Mouse (Mus musculus): ENCODE data around the gene Fnip2.

Gene Fnip2

DNA sequence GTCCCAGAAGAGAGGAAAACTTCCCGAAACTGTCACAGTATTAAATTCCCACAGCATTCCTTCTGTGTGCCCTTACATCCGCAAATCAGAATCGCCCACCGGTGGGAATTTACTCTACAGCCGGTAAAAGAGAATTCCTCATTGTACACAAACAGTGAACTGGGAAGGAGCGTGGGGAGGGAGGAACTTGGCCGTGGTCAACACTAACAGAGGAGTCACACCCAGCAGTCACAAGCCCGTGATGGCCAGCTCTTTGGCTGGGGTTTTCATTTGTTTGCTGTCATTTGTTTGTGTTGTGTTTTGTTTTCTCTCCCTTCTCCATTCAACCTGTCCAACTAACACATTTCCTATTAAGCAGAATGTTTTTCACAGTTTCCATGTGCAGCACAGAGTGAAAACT lies 39.7 kb downstream of the Fnip2 start:
- peak in 1 of 2 experiments; percentile 58 for DNase-seq

- DNase-seq, result no peak
Measured at GRCm38 (mm10) chr3:79527521-79527920, 40.1 kb downstream of the Fnip2 start.

GRCm38 (mm10) chr3:79523349-79523748 lies 44.2 kb downstream of the Fnip2 start:
- DNase-seq, result no peak

DNA sequence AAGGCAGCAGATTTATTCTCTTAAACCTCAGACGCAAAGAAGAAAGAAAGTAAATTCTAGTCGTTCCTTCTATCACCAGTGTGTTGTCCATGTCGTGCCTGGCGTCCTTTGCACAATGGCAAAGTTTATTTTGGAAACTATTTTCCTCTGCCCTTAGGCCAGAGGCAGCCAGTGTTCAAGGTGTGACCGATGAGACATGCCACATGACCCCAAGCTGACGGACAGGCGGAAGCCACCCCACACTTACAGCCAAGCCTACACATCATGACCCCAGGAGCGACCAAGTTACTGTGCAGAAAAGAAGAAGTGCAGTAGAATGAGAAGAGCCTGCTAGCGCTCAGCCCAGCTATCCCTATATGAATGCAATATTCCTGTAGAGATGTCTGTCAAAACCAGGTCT lies 47.7 kb downstream of the Fnip2 start:
- no peak for DNase-seq

- DNase-seq, result peak; percentile 81 to 83
Measured at GRCm38 (mm10) chr3:79518761-79519527, 48.7 kb downstream of the Fnip2 start.

DNA sequence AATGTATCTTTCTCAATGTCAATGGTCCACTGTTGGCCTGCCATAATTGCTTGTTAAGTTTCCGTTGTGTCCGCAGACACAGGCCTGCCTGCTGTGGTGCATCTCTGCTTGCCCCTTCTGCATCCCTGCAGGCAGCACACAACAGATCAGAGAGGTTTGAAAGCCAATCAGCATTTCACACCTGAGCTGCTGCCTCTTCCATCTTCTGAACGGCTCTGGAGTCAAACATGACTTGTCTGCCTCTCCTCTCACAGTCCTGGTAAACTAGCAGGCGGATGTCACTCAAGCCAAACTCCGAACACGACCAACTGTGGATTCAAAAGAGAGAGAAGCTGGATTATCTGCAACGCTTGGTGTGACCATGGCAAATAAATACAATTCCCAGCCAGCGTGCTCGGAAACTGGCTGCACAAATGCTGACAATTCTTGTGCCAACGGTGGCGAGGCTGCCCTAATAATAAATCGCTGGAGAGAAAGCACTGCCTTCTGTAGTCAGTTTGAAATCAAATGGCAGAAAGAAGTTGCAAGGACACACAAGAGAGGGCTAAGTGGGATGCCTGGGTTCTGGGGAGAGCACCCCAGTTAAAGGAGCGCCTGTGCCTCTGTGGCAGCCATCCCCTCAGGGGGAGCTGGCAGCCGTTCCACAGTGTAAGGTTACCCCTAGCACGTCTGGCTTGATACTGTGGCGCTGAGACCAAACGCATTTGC lies 49.6 kb downstream of the Fnip2 start:
- peak in 1 of 2 experiments; percentile 43 for DNase-seq

GRCm38 (mm10) chr3:79516958-79517357 lies 50.6 kb downstream of the Fnip2 start:
- DNase-seq, result no peak

DNA sequence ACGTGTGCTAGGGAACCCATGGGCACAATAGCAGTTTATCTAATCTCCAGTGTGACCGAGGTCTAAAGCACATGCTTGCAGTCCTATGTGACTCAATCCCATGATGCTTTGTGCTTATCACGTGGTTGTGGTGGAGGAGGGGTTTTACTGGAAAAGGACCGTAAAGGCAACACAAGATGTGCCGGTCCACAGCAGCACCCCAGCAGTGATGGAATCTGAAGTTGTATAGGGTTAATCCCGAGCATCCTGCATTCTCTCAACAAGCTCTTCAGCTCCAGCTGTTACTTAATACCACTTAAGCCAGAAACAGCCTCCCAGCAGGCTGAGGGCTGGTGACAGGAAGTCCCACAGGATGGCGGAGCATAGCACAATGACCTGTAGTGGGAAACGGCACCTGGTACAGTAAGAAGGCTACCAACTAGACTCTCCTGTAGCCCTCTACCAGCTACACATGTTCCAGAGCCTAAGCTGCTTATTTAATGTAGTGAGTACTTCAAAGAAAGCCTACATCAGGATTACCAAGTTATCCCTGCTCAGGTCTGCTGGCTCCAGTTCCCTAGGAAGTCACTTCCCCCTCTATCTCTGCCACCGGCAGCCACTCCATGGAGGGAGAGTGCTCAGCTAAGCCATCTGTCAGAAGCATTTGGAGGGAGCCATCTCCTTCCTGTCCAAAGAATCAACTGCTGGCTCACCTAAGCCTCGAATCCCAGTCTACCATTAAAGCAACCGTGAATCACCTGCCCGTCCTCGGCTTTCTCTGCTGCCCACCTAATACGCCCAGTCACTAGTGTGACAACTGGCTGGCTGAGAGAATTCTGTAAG lies 51.3 kb downstream of the Fnip2 start:
- DNase-seq, result peak in 1 of 2 experiments; percentile 31

DNA sequence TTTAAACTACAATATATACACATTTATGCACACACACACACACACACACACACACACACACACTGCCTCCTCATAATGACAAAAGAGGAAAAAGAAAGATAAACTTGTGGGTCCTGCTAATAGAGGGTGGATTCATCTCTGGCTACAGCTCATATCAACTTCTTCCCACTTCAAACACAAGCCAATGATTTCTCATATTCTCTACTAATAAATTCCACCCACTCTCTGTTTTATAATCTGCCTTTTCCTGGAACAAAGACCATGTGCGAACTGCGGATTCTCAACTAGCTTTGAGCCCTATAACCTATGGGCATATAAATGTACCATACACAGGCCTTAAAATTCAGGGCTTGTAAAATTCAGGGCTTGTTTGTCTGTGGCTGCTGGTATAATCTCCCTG lies 53.3 kb downstream of the Fnip2 start:
- DNase-seq, result no peak

DNA sequence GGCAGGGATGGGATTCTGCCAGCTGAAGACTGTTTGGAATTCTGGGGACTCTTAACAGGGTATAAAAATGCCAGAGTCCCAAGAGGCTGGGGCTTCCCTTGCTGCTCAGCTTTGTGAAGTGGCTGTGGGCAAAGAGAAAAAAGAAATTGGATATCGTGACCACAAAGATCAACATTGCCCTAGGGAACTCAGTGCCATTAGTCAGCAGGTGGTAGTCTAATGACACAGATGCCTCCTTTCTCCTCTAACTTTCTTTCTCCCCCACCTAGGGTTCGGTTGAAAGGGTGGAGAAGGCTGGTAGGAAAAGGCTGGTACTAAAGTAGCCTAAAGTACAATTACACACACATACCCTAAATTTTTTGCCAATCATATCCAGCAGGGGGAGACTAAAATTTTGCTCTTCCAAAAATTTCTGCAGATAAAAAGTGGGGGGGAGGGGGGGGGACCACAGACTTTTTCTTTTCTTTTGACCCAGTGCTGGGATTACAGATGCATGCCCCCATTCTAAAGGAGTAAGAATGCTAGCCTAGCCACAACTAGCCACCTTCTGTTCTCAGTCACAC lies 66.3 kb downstream of the Fnip2 start:
- DNase-seq, result no peak

GRCm38 (mm10) chr3:79500279-79500678 lies 67.3 kb downstream of the Fnip2 start:
- DNase-seq, result peak; percentile 49 to 72

DNA sequence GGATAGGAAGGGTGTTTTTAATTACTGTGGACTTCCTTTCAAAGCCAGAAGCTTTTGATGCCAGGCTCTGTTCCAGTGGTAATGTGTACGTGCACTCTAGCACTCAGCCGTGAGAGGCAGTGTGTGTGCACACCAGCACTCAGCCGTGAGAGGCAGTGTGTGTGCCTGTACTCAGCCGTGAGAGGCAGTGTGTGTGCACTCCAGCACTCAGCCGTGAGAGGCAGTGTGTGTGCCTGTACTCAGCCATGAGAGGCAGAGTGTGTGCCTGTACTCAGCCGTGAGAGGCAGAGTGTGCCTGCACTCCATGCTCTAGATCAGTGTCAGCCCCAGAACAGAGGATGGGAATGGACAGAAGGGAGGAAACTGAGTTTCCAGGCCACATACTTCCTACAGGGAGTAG lies 70.9 kb downstream of the Fnip2 start:
- no peak for DNase-seq

GRCm38 (mm10) chr3:79495151-79495550 lies 72.4 kb downstream of the Fnip2 start:
- no peak for DNase-seq

- no peak for DNase-seq
Measured at GRCm38 (mm10) chr3:79494028-79494427, 73.6 kb downstream of the Fnip2 start.

DNA sequence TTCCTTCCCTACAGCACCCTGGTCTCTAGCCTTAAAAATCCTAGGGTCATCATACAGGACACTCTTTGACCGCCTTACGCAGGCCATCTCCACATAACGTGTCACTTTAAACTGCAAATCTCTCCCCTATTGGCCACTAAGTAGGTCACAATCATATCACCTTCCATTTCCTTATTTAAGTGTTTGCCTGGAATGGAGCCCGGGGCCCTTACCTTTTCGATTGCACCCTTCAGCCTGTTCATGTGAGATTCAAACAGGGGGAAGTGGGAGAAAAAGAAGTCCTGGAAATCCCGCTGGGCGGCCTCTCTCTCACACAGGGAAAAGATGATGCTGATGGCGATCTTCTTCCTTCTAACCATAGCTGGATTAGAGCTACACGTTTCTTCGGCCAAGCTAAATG lies 74.5 kb downstream of the Fnip2 start:
- DNase-seq, result no peak

- DNase-seq, result no peak
Measured at GRCm38 (mm10) chr3:79491614-79492013, 76.0 kb downstream of the Fnip2 start.

- no peak for DNase-seq
Measured at GRCm38 (mm10) chr3:79490102-79490501, 77.5 kb downstream of the Fnip2 start.

DNA sequence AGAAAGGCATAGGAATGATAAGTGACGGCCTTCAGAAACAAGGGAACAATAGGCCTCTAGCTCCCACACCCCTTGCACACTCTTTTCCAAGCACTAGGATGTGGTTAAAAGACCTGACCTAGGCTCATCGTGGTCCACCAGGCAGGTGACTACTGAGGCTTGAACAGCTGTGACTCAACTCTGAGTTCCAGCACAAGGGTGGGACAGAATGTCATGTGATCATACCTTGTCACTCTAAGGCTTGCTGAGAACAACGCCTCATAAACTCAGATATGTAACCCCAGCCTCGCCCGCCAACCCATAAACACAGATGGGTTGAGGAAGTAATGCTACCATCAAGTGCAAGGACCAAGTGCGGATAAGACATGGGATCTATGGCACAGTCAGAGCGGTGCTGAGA lies 79.6 kb downstream of the Fnip2 start:
- no peak for DNase-seq

- peak; percentile 29 to 49 for DNase-seq
Measured at GRCm38 (mm10) chr3:79484286-79485063, 83.1 kb downstream of the Fnip2 start.

DNA sequence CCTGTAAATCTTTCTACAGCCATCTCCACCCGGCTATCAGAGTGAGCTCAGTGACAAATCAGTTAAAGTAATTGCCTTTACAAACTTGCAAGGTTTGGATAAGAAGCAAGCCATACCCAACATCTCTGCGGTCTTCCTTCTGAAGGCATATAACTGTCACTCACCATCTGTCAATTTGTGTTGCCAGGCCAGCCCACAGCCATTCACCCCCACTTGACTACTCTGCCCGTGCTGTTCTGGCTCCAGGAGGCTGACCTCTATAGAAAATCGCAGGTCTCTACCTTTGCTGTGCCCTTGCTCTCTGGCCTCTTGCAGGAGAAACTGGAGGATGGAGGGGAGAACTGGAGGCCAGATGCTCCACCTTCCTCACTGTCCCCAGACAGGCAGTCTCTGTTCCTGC lies 88.7 kb downstream of the Fnip2 start:
- no peak for DNase-seq

DNA sequence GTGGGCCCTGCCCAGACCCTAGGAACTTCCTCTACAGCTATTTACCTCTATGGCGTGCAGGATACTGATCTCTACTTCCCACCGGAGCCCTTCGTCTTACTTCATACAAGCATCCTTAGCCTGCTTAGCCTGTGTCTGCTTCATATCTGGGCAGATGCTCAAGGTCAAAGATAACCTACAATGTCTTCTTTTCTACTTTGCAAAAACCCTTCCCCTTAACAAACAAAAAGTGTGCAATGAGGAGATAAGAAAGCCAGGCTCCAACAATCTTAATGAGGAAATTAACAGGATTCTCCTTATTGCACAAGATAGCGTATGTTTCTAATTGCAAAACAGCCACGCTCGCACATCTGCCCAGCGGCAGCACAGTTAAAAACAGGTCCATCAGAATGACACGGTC lies 89.2 kb downstream of the Fnip2 start:
- DNase-seq, result no peak

DNA sequence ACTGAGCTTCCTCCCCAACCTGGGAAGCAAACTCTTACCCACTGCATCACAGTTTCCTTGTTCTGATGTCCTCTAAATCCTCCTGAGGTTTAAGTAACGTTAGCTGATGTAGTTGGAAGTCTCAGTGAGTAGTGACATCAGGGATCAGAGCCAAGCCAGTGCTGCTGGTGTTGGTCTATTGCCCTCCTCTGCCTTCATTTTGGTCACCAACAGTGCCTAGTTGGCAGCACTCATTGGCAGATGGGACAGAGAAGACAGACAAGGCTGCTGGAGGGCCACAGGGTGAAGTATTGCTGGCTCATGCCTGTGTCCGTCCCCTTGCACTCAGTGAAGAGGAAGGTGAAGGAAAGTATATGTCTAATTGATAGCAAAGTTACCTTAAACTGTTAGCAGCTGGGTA lies 91.6 kb downstream of the Fnip2 start:
- no peak for DNase-seq
